Mouse (Mus musculus): ENCODE results near the gene Rcl1. TPM values are rescaled to one million over a fixed set of nuclear protein-coding genes. Genes with fewer than 3 reads are reported as not detected.

Gene Rcl1
- polyA plus RNA-seq, 1 experiment from 2014 or later, result 42.1 TPM

DNA sequence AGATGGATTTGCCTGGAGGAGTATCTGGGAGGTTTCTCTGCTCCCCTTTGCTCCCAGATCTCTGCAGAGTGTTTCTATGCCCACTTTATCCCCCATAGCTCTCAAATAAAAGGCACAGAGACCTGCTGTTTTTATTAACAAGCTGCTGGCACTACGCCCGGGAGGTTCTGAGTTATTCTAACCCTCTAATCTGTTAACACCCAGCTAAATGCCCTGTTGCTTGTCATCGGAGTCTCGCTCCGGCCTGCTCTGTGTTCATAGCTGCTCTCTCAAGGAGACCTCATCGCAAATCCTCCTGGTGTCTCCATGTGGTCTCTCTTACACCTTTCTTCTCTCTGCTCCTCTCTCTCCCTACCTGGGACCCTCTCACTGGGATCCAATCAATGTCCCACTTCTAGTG is 26.4 kb upstream of the Rcl1 start:
- 62% methylated on average over 6 of the region's 6 CpGs for WGBS
- Histone ChIP-seq H3K4me3 (replicated peaks) (no peak overlapping the region), H3K9me3 (no peaks in the 10 kb centered on the region), H3K27me3 (no peaks in the 10 kb centered on the region), H3K9ac (no peak overlapping the region), H3K27ac (no peak overlapping the region), H3K4me1 (no peaks in the 10 kb centered on the region), H3K4me2 (no peak overlapping the region), H3K36me3 (replicated peaks) (no peaks in the 10 kb centered on the region)
- no peak; the same call in 1 of the 2 replicates for ATAC-seq (ENCODE audit: low FRiP score)

DNA sequence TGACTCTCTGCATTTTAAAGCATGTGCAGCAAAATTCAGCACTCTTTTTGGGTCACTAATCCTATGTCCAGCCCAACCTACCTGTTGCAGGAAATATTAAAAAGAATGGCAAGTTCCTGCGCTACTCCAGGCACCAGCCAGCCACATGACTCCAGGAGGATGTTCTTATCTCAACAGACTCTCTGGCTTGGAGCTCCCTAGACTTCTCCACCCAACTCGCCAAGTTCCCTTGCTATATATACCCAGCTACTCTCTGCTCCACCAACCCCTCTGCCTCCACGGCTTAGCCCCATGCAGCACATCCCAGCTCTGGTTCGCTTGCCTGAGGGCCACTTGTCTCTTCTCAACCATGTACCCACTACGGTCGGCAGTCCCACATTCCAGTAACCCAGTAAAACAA is 12.5 kb upstream of the Rcl1 start:
- Histone ChIP-seq H3K9me3 (no peaks in the 10 kb centered on the region), H3K4me1 (no peaks in the 10 kb centered on the region), H3K27me3 (no peaks in the 10 kb centered on the region), H3K4me3 (replicated peaks) (no peak overlapping the region), H3K4me2 (no peak overlapping the region), H3K9ac (no peak overlapping the region), H3K27ac (no peak overlapping the region), H3K36me3 (replicated peaks) (no peaks in the 10 kb centered on the region)
- ATAC-seq (ENCODE audit: low FRiP score), result no peak
- 87% methylated on average over 6 of the region's 6 CpGs for WGBS

DNA sequence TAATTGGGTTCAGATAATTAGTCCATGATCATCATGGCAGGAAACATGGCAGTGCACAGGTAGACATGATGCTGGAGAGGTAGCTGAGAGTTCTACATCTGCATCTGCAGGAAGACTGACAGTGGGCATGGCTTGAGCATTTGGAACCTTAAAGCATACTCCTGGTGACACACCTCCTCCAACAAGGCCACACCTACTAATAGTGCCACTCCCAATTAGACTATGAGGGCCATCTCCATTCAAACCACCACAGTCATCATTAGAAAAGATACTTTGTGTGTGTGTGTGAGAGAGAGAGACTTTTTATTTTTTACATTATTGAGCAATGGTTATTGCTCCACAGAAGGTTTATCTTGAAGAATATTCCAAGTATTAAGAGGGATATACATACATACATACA is 9.0 kb upstream of the Rcl1 start:
- Histone ChIP-seq H3K4me1 (no peaks in the 10 kb centered on the region), H3K27ac (no peak overlapping the region), H3K27me3 (no peaks in the 10 kb centered on the region), H3K9ac (no peak overlapping the region), H3K4me2 (no peak overlapping the region), H3K4me3 (replicated peaks) (no peak overlapping the region), H3K9me3 (no peaks in the 10 kb centered on the region), H3K36me3 (replicated peaks) (no peaks in the 10 kb centered on the region)
- no peak for ATAC-seq (ENCODE audit: low FRiP score)

DNA sequence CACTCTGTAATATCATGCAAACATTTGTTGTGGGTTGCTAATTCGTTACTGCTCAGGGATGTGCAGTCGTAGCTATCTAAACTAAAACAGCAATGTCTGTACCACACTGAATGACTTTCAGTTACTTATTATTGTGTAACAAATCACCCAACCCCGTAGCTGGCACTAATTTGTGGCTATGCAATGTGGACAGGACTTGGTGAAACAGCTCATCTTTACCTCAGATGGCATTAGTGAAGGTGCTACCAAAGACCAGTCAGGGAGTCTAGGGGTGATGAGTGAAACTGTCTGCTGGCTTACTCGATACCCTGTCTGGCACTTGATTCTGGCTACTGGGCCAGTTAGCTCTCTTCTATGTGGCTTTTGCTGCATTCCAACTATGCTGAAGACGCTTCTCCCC is 2.1 kb upstream of the Rcl1 start:
- WGBS, result 78% methylated on average over 5 of the region's 5 CpGs

DNA sequence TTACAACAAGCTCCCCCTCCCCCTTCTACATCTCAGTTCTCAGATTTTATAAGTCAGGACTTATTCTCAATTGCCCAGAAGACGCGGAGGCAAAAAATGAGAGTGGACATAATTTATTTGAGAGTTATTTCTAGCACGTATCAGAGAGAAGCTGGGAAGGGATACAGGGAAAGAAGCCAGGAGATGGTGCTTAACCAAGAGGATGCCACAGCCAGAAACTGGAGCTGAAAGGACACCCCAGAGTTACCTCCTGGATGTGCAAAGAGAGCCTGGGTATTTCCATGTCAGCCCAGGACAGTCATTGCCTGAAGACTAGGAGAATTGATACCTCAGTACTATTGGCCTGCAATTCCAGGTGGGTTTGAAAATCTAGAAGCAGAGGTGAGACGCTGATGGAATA is 1.6 kb upstream of the Rcl1 start:
- ATAC-seq (ENCODE audit: low FRiP score), result no peak
- 87% methylated on average over 4 of the region's 4 CpGs for WGBS
- Histone ChIP-seq H3K36me3 (replicated peaks) (no peaks in the 10 kb centered on the region), H3K4me3 (replicated peaks) (no peak overlapping the region), H3K27ac (no peak overlapping the region), H3K9ac (no peak overlapping the region), H3K9me3 (no peaks in the 10 kb centered on the region), H3K27me3 (0 out of 2 replicates have a peak, but pooled peaks cover 9% of the 10 kb centered on the region), H3K4me2 (no peak overlapping the region), H3K4me1 (peaks cover 13% of the 10 kb centered on the region)

More for the DNA sequence above, 2.1 kb upstream of the Rcl1 start:
- Histone ChIP-seq H3K27ac (no peak overlapping the region), H3K4me3 (replicated peaks) (no peak overlapping the region), H3K27me3 (0 out of 2 replicates have a peak, but pooled peaks cover 9% of the 10 kb centered on the region), H3K9ac (no peak overlapping the region), H3K36me3 (replicated peaks) (no peaks in the 10 kb centered on the region), H3K4me2 (no peak overlapping the region), H3K4me1 (peaks cover 13% of the 10 kb centered on the region), H3K9me3 (no peaks in the 10 kb centered on the region)
- ATAC-seq (ENCODE audit: low FRiP score), result no peak

DNA sequence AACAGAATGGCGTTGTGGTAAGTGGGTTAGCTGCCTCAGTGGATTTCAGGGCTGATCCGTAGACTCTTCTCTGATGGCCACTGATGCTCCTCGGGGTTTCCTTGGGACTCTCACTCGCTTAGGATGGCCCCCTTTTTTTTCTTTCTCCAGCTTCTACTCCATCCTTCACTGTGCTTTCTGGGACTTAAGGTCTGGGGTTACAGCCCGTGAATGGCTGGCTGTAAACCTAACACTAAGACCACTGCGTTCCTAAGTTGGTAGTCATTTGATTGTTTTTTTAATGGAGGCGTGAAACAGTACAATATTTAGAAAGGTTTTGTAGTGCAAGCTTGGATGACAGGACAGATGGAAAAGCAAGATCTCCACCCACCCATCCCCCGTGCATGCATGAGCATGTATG is 914 bp upstream of the Rcl1 start:
- peak overlapping the region; percentile 57; the same call in 1 of the 2 replicates for H3K9ac ChIP-seq
- no peaks in the 10 kb centered on the region for H3K36me3 ChIP-seq (replicated peaks)
- WGBS, result 26% methylated on average over 8 of the region's 8 CpGs
- H3K4me2 ChIP-seq, result peak overlapping the region; percentile 81
- no peaks in the 10 kb centered on the region for H3K9me3 ChIP-seq
- H3K4me3 ChIP-seq (replicated peaks), result peak overlapping the region; percentile 80
- H3K27ac ChIP-seq, result peak overlapping the region; percentile 50; the same call in 1 of the 2 replicates
- H3K27me3 ChIP-seq, result 0 out of 2 replicates have a peak, but pooled peaks cover 9% of the 10 kb centered on the region
- peaks cover 13% of the 10 kb centered on the region for H3K4me1 ChIP-seq
- ATAC-seq (ENCODE audit: low FRiP score), result no peak

DNA sequence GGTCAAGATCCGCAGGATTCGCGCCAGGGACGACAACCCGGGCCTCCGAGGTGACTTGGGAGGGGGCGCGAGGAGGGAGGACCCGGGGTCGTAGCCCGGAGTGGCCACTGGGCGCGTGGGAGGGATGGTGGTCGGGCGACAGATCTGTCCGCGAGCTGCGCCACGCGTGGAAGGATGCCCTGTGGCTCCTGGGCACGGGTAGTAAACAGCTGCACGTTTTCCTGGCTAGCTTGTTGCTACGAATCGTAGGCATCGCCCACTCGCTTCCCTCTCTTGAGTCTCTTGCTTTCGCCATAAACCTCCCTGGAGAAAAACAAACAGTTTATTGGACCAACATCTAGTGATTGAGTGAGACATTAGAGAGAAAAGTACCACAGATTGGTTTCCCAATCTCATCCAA is 416 bp downstream of the Rcl1 start:
- ATAC-seq (ENCODE audit: low FRiP score), result peak; percentile 37; the same call in 1 of the 2 replicates
- H3K4me3 ChIP-seq (replicated peaks), result peak overlapping the region; percentile 80
- under 1% methylated on average over 27 of the region's 27 CpGs for WGBS
- no peak overlapping the region for H3K27ac ChIP-seq
- no peaks in the 10 kb centered on the region for H3K36me3 ChIP-seq (replicated peaks)
- 0 out of 2 replicates have a peak, but pooled peaks cover 9% of the 10 kb centered on the region for H3K27me3 ChIP-seq
- H3K4me1 ChIP-seq, result peaks cover 13% of the 10 kb centered on the region
- H3K9me3 ChIP-seq, result no peaks in the 10 kb centered on the region
- peak overlapping the region; percentile 71 for H3K9ac ChIP-seq
- peak overlapping the region; percentile 81 for H3K4me2 ChIP-seq

DNA sequence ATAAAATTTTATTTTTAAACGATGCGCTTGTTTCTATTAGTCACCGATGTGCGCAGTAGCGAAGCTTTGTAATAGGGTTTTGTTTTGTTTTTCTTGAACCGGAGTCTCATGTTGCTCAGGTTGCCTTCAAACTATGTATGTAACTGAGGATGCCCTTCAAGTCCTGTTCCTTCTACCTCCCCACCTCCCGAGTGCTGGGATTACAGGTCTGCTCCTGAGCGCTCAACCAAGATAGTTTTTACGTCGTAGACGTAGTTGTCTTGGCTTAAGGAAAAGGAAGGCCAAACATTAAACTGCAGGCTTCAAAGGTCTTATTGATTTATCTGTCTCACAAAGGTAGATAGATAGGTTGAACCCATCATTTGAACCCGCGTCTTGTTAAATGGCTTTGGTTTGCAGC is 923 bp downstream of the Rcl1 start:
- Histone ChIP-seq H3K27ac (no peak overlapping the region), H3K4me1 (peaks cover 13% of the 10 kb centered on the region), H3K4me3 (replicated peaks) (peak overlapping the region; percentile 80), H3K27me3 (0 out of 2 replicates have a peak, but pooled peaks cover 9% of the 10 kb centered on the region), H3K4me2 (peak overlapping the region; percentile 81), H3K9ac (peak overlapping the region; percentile 71), H3K36me3 (replicated peaks) (0 out of 2 replicates have a peak, but pooled peaks cover 5% of the 10 kb centered on the region), H3K9me3 (no peaks in the 10 kb centered on the region)
- ATAC-seq (ENCODE audit: low FRiP score), result no peak
- 13% methylated on average over 13 of the region's 13 CpGs for WGBS

DNA sequence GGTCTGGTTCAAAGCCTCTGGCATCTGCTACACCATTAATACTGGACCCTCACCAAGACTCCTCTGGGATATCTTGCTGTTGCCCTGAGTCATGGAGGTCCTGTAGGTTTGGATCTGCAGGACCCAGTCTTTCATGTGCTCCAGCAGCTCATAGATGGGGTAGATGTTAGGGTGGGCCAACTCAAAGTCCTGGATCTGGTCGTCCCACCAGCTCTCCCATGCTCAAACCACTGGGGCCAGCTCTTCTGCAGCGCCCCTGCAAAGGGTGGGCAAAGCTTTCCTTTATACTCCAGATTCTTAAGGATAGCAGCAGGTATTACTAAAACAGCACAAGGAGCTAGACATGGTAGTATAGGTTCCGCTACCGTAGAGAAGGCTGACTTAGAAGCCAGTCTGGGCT is 4.6 kb downstream of the Rcl1 start:
- H3K4me2 ChIP-seq, result no peak overlapping the region
- no peak overlapping the region for H3K4me3 ChIP-seq (replicated peaks)
- no peak for ATAC-seq (ENCODE audit: low FRiP score)
- H3K9ac ChIP-seq, result no peak overlapping the region
- no peaks in the 10 kb centered on the region for H3K9me3 ChIP-seq
- 0 out of 2 replicates have a peak, but pooled peaks cover 5% of the 10 kb centered on the region for H3K36me3 ChIP-seq (replicated peaks)
- H3K27ac ChIP-seq, result no peak overlapping the region
- peaks cover 7% of the 10 kb centered on the region; the same call in 1 of the 2 replicates for H3K4me1 ChIP-seq
- WGBS, result 95% methylated on average over 4 of the region's 4 CpGs
- no peaks in the 10 kb centered on the region for H3K27me3 ChIP-seq

DNA sequence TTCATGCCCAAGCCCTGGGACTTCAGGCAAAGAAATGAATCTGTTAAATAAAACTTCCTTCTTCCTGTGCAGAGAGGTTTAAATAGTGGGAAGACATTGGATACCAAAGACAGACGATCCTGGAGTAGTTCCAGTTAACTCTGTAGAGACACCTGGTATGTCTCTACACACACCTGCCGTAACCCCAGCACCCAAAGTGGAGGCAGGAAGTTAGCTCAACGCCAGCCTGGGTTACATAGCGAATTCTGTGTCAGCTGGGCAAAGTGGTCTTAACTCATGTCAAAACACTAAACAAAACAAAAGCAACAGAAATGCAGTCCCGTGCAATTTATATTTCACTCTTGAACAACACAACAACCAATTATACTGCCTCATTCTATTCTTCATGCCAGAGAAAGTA is 5.1 kb downstream of the Rcl1 start:
- H3K4me1 ChIP-seq, result peaks cover 7% of the 10 kb centered on the region; the same call in 1 of the 2 replicates
- no peak overlapping the region for H3K27ac ChIP-seq
- ATAC-seq (ENCODE audit: low FRiP score), result no peak
- no peak overlapping the region for H3K9ac ChIP-seq
- WGBS, result 89% methylated on average over 5 of the region's 5 CpGs
- 0 out of 2 replicates have a peak, but pooled peaks cover 5% of the 10 kb centered on the region for H3K36me3 ChIP-seq (replicated peaks)
- no peak overlapping the region for H3K4me2 ChIP-seq
- H3K9me3 ChIP-seq, result no peaks in the 10 kb centered on the region
- H3K27me3 ChIP-seq, result no peaks in the 10 kb centered on the region
- H3K4me3 ChIP-seq (replicated peaks), result no peak overlapping the region

DNA sequence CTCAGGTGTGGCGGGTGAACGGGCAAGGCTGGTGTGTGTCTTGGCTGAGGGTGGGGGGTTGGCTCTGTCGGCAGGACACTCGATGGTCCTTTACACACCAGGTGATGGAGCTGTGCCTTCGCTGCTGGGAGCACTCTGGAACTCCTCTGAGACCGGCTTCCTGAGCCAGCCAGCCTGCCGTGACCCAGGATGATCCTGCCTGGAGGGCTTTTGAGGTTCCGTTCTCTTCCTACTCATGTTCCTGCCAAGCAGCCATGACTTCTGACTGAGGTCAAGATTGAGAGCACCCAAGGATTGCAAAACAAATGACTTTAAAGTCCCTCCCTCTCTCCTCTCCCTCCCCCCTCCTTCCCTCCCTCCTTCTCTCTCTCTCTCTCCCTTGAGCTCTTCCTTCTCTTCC is 11.5 kb downstream of the Rcl1 start:
- 88% methylated on average over 8 of the region's 8 CpGs for WGBS
- no peak overlapping the region for H3K9ac ChIP-seq
- no peak for ATAC-seq (ENCODE audit: low FRiP score)
- H3K4me3 ChIP-seq (replicated peaks), result no peak overlapping the region
- no peaks in the 10 kb centered on the region for H3K9me3 ChIP-seq
- no peak overlapping the region for H3K27ac ChIP-seq
- H3K27me3 ChIP-seq, result no peaks in the 10 kb centered on the region
- no peak overlapping the region for H3K4me2 ChIP-seq
- H3K4me1 ChIP-seq, result no peaks in the 10 kb centered on the region
- no peaks in the 10 kb centered on the region for H3K36me3 ChIP-seq (replicated peaks)

DNA sequence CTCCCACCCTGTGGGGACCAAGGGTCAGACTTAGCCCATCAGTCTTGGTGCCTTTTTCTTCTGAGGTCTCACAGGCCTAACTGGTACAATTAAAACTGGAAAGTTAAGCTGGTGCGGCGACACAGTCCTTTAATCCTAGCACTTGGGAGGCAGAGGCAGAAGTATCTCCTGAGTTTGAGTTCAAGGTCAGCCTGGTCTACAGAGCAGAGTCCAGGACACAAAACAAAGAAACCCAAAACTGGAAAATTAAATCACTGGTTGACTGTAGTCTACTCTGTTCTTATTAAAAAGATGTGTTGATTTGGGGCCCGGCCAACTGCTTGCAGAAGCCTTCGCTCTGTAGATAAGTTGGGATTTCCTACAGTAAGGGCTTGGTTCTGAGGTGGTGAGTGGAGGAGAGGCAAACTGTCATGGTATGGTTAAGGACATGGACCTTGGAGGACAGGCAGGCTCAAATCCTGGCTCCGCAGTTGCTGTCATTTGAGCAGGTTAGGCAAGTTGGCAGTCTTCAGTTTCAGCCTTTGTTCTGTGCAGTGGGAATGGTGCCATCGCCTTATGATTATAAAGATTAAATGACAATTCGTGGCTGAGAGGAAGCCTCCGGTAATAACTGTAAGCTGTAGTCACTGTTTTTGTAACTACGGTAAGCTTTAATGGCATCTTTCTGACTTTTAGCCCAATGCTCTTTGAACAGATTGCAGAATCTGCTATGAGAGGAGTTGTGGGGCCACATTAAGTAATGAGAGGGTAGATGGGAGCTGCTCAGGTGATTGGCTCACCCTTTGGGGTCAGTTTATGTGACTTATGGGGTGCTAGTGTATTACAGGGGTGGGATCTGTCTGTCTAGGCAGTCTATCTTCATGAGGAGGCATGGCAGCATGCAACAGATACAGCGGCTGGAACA is 12.8 kb downstream of the Rcl1 start:
- Histone ChIP-seq H3K36me3 (replicated peaks) (peaks cover 9% of the 10 kb centered on the region), H3K4me1 (no peaks in the 10 kb centered on the region), H3K9me3 (no peaks in the 10 kb centered on the region), H3K4me3 (replicated peaks) (no peak overlapping the region), H3K27me3 (no peaks in the 10 kb centered on the region), H3K27ac (no peak overlapping the region), H3K4me2 (no peak overlapping the region), H3K9ac (no peak overlapping the region)
- no peak for ATAC-seq (ENCODE audit: low FRiP score)
- 97% methylated on average over 10 of the region's 10 CpGs for WGBS

DNA sequence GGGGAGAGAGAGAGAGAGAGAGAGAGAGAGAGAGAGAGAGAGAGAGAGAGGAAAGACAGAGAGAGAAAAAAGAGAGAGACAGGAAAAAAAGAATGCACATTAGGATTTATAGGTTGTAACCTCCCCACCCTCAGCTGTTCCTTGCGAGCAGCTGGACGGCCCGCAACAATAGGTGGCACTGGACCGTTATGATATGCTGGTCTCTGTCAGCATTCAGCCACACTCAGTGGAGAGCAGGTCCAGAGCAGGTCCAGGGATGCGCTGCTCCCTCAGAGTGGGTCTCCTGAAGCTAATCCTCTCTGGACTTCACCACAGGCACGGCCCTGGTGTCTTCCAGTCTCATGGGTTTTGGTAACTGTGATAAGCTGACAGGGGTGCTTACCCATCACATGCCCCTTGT is 15.6 kb downstream of the Rcl1 start:
- Histone ChIP-seq H3K4me1 (no peaks in the 10 kb centered on the region), H3K4me3 (replicated peaks) (no peak overlapping the region), H3K9me3 (no peaks in the 10 kb centered on the region), H3K4me2 (no peak overlapping the region), H3K27me3 (no peaks in the 10 kb centered on the region), H3K36me3 (replicated peaks) (peaks cover 17% of the 10 kb centered on the region), H3K9ac (no peak overlapping the region), H3K27ac (no peak overlapping the region)
- 90% methylated on average over 6 of the region's 6 CpGs for WGBS
- ATAC-seq (ENCODE audit: low FRiP score), result no peak

Data from forebrain, embryonic 12.5 days (tissue).